Mouse (Mus musculus) testis, adult 2 months (tissue): ENCODE measurements around the gene Gm45062.

ENCODE experiments used
- CTCF ChIP-seq: fragments of 200-500 bp; IDR thresholded peaks from 2 replicates; pipeline ENCODE4 v1.5.1; 2012; ENCODE audit warnings: low read depth, mild to moderate bottlenecking, inconsistent platforms, low read length, moderate library complexity; ENCODE audit not compliant: control insufficient read depth, insufficient read depth, insufficient replicate concordance
- POLR2A ChIP-seq: fragments of 200-500 bp; IDR thresholded peaks from 2 replicates; pipeline ENCODE4 v1.6.1; 2012; ENCODE audit warnings: low read depth, mild to moderate bottlenecking, inconsistent platforms, low read length, moderate library complexity; ENCODE audit not compliant: control insufficient read depth

- TF ChIP-seq CTCF (no peak), POLR2A (no peak)
Measured at GRCm38 (mm10) chr6:8619582-8620350, 360.5 kb downstream of the Gm45062 start.
